Mouse (Mus musculus): Measurements from ENCODE around the gene Gm8020. TPM values are rescaled to one million over a fixed set of nuclear protein-coding genes. Genes with fewer than 3 reads are reported as not detected.

The Gm8020 gene
- not detected in 4 replicates for total RNA-seq (2023; ENCODE audit: inconsistent age)

DNA sequence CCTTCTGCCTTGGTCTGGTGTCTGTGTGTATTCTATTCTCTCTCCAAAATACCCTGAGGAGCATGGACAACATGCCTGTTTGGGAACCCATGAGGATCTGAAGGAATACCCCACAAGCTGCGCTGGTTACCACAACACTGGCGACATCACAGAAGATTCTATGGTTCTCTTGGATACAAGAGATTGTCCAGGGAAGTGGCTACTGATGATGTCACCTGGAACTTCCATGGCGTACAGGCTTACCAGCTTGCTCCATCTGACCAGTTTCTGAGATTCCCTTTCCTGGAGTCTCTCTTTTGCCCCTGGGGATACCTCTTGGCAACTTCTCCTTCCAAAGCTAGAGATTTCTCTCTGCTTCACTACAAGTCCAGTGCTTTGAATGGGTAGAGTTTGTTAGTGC is at the start of gene Gm8020:
Gene Gm8020 (minus strand): TSS at position 101 of the 400 bp plus-strand sequence.

DNA sequence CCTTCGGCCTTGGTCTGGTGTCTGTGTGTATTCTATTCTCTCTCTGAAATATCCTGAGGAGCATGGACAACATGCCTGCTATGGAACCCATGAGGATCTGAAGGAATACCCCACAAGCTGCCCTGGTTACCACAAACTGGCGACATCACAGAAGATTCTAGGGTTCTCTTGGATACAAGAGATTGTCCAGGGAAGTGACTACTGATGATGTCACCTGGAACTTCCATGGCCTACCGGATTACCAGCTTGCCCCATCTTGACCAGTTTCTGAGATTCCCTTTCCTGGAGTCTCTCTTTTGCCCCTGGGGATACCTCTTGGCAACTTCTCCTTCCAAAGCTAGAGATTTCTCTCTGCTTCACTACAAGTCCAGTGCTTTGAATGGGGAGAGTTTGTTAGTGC is 22.0 kb upstream of the Gm8020 start, which contains the start of gene Gm8024:
Gene Gm8024 (minus strand): TSS at position 101 of the 400 bp plus-strand sequence.

DNA sequence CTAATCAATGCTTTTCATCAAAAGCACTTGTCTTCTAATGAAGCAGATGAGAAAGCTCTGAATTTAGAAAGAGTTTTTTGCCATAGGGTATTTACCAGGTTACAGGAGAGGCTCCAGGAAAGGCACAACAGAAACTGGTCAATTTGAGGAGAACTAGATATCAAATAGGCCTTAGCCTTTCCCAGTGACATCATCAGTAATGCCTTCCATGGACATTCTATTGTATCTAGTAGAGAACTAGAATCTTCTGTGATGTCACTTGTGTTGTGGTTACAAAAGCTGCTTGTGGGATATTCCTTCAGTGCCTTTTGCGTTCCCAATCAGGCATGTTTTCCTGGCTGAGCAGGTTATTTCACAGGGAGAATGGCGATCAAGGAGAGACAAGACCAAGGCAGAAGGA is 38.6 kb downstream of the Gm8020 start, which contains the start of gene Gm8011:
Gene Gm8011 (plus strand): TSS at position 301 of the 400 bp plus-strand sequence.

Other genes with a start within 250 kb of the Gm8020 start
- not detected in 4 replicates for gene Gm17026, start 242.3 kb downstream of the Gm8020 start, total RNA-seq (2023; ENCODE audit: inconsistent age)
- gene Gm9611, start 205.0 kb downstream of the Gm8020 start, total RNA-seq (2023; ENCODE audit: inconsistent age): not detected in 4 replicates
- gene Gm7995, start 192.1 kb downstream of the Gm8020 start, total RNA-seq (2023; ENCODE audit: inconsistent age): not detected in 4 replicates
- gene Gm8005, start 62.7 kb downstream of the Gm8020 start, total RNA-seq (2023; ENCODE audit: inconsistent age): not detected in 4 replicates
- not detected in 4 replicates for gene Gm8011, start 38.5 kb downstream of the Gm8020 start, total RNA-seq (2023; ENCODE audit: inconsistent age)
- not detected in 4 replicates for gene Gm8024, start 21.9 kb upstream of the Gm8020 start, total RNA-seq (2023; ENCODE audit: inconsistent age)
- not detected in 4 replicates for gene Gm17124, start 97.5 kb upstream of the Gm8020 start, total RNA-seq (2023; ENCODE audit: inconsistent age)
- not detected in 4 replicates for gene Gm3633, start 139.6 kb upstream of the Gm8020 start, total RNA-seq (2023; ENCODE audit: inconsistent age)
- gene Gm10378, start 153.6 kb upstream of the Gm8020 start, total RNA-seq (2023; ENCODE audit: inconsistent age): not detected in 4 replicates